Mouse (Mus musculus): ENCODE results near the gene Hipk1.
"Not testable (repeated sequence)": the region's sequence is repeated elsewhere in the genome, so short reads cannot be mapped to it uniquely, and the experiment has no call there.

The Hipk1 gene

GRCm38 (mm10) chr3:103792566-103792965 lies 1.2 kb upstream of the Hipk1 start:
- in situ Hi-C loops (cut with MboI, MseI): no loop called here

- in situ Hi-C loops (cut with MboI, MseI): not testable (repeated sequence)
Observed at GRCm38 (mm10) chr3:103792111-103792406, 696 bp upstream of the Hipk1 start.

GRCm38 (mm10) chr3:103790346-103791145 lies 817 bp downstream of the Hipk1 start:
- in situ Hi-C loops (cut with MboI, MseI): no loop called here

GRCm38 (mm10) chr3:103789891-103790345 lies 1.4 kb downstream of the Hipk1 start:
- in situ Hi-C loops (cut with MboI, MseI): no loop called here

- in situ Hi-C loops (cut with MboI, MseI): no loop called here
Observed at GRCm38 (mm10) chr3:103789096-103789495, 2.3 kb downstream of the Hipk1 start.

GRCm38 (mm10) chr3:103787225-103787624 lies 4.1 kb downstream of the Hipk1 start:
- in situ Hi-C loops (cut with MboI, MseI): no loop called here

GRCm38 (mm10) chr3:103782844-103783609 lies 8.3 kb downstream of the Hipk1 start:
- in situ Hi-C loops (cut with MboI, MseI): no loop called here

- in situ Hi-C loops (cut with MboI, MseI): no loop called here
Observed at GRCm38 (mm10) chr3:103780777-103781176, 10.6 kb downstream of the Hipk1 start.

- in situ Hi-C loops (cut with MboI, MseI): no loop called here
Observed at GRCm38 (mm10) chr3:103780271-103780670, 11.1 kb downstream of the Hipk1 start.

GRCm38 (mm10) chr3:103779183-103779582 lies 12.2 kb downstream of the Hipk1 start:
- in situ Hi-C loops (cut with MboI, MseI): no loop called here

GRCm38 (mm10) chr3:103778660-103779059 lies 12.7 kb downstream of the Hipk1 start:
- in situ Hi-C loops (cut with MboI, MseI): no loop called here

- in situ Hi-C loops (cut with MboI, MseI): no loop called here
Observed at GRCm38 (mm10) chr3:103777940-103778339, 13.4 kb downstream of the Hipk1 start.

- in situ Hi-C loops (cut with MboI, MseI): no loop called here
Observed at GRCm38 (mm10) chr3:103774009-103774408, 17.4 kb downstream of the Hipk1 start.

- in situ Hi-C loops (cut with MboI, MseI): no loop called here
Observed at GRCm38 (mm10) chr3:103773508-103773907, 17.9 kb downstream of the Hipk1 start.

- in situ Hi-C loops (cut with MboI, MseI): no loop called here
Observed at GRCm38 (mm10) chr3:103772846-103773245, 18.5 kb downstream of the Hipk1 start.

- in situ Hi-C loops (cut with MboI, MseI): no loop called here
Observed at GRCm38 (mm10) chr3:103771531-103772130, 19.7 kb downstream of the Hipk1 start.

GRCm38 (mm10) chr3:103766789-103767188 lies 24.6 kb downstream of the Hipk1 start:
- in situ Hi-C loops (cut with MboI, MseI): no loop called here

GRCm38 (mm10) chr3:103759261-103759970 lies 31.9 kb downstream of the Hipk1 start:
- in situ Hi-C loops (cut with MboI, MseI): no loop called here

GRCm38 (mm10) chr3:103758456-103758855 lies 32.9 kb downstream of the Hipk1 start:
- in situ Hi-C loops (cut with MboI, MseI): no loop called here

GRCm38 (mm10) chr3:103756920-103757319 lies 34.4 kb downstream of the Hipk1 start:
- in situ Hi-C loops (cut with MboI, MseI): no loop called here

GRCm38 (mm10) chr3:103755351-103755750 lies 36.0 kb downstream of the Hipk1 start:
- in situ Hi-C loops (cut with MboI, MseI): no loop called here

GRCm38 (mm10) chr3:103751558-103751957 lies 39.8 kb downstream of the Hipk1 start:
- in situ Hi-C loops (cut with MboI, MseI): no loop called here

Measured in regulatory T cell (primary cell).